Mouse (Mus musculus) thymus, adult 2 months (tissue): ENCODE measurements around the gene Ift140. TPM values are rescaled to one million over a fixed set of nuclear protein-coding genes. Genes with fewer than 3 reads are reported as not detected.
"Not testable (repeated sequence)": the region's sequence is repeated elsewhere in the genome, so short reads cannot be mapped to it uniquely, and the experiment has no call there.

Experiments used
- DNase-seq: peaks from one replicate; pipeline ENCODE4 v3.0.0; 2021
- H3K27ac ChIP-seq: fragments of 200-500 bp; 2 replicates; pipeline ENCODE4 v1.5.1; 2012; ENCODE audit warnings: low read length, control low read depth; ENCODE audit not compliant: control insufficient read depth, insufficient read depth
- H3K27me3 ChIP-seq: fragments of 200-500 bp; 2 replicates; pipeline ENCODE4 v1.6.1; 2012; ENCODE audit warnings: mild to moderate bottlenecking, low read length, moderate library complexity, mixed read lengths; ENCODE audit not compliant: control insufficient read depth, insufficient read depth
- H3K36me3 ChIP-seq: fragments of 200-500 bp; 2 replicates; pipeline ENCODE4 v1.6.1; 2012; ENCODE audit warnings: mild to moderate bottlenecking, low read length, moderate library complexity; ENCODE audit not compliant: control insufficient read depth, insufficient read depth
- H3K4me1 ChIP-seq: fragments of 200-500 bp; replicated peaks from 2 replicates; pipeline ENCODE4 v1.6.1; 2012; ENCODE audit warnings: low read length; ENCODE audit not compliant: control insufficient read depth, insufficient read depth
- H3K4me3 ChIP-seq: fragments of 200-500 bp; 2 replicates; pipeline ENCODE4 v1.5.1; 2012; ENCODE audit warnings: mild to moderate bottlenecking, low read length, control low read depth, moderate library complexity; ENCODE audit not compliant: control insufficient read depth, insufficient read depth
- CTCF ChIP-seq: fragments of 200-500 bp; IDR thresholded peaks from 2 replicates; pipeline ENCODE4 v1.5.1; 2012; ENCODE audit warnings: mild to moderate bottlenecking, control low read depth, low read length, moderate library complexity, borderline replicate concordance; ENCODE audit not compliant: control insufficient read depth, poor library complexity, insufficient read depth; ENCODE audit errors: extremely low read depth
- POLR2A ChIP-seq: fragments of 200-500 bp; IDR thresholded peaks from 2 replicates; pipeline ENCODE4 v1.6.1; 2012; ENCODE audit warnings: mild to moderate bottlenecking, low read length, control low read depth, moderate library complexity; ENCODE audit not compliant: control insufficient read depth, poor library complexity, insufficient read depth; ENCODE audit errors: extremely low read depth
- WGBS: fragments of 180-500 bp; shearing (Covaris S2); methylation state at CpG from one replicate; pipeline ENCODE4 v1.1.7; 2018; 5-methylcytosine and 5-hydroxymethylcytosine counted together
- polyA plus RNA-seq: library from polyadenylated mRNA; depleted of rRNA; stranded (reverse); fragments of >200 nt; gene quantifications from 2 replicates; pipeline ENCODE4 v1.2.3, GENCODE M21; 2012

The Ift140 gene
- polyA plus RNA-seq, 1 experiment = 17.0 TPM

DNA sequence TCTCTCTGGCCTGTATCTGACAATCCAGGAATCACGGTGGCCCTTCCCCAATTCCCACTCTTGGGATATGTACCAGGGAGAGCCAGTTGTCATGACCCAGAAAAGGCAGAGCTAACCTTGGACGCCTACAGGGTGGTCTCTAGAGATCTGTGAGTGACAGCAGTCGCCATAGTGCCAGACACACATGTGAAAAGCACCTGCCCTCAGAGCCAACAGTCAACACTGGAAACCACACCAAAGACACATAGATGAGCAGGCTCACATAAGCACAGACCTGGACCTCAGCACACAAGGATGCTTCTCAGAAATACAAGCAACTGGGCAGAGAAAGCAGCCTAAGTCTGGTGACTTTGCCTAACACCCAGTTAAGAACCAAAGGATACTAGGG lies 96.5 kb downstream of the Ift140 start:
- Histone ChIP-seq H3K27me3 (no peaks in the 10 kb centered on the region), H3K4me3 (no peak overlapping the region), H3K36me3 (no peaks in the 10 kb centered on the region), H3K4me1 (peaks cover 17% of the 10 kb centered on the region), H3K27ac (no peak overlapping the region)
- TF ChIP-seq POLR2A (no peak), CTCF (no peak)
- 47% methylated on average over 3 of the region's 3 CpGs for WGBS
- no peak for DNase-seq

DNA sequence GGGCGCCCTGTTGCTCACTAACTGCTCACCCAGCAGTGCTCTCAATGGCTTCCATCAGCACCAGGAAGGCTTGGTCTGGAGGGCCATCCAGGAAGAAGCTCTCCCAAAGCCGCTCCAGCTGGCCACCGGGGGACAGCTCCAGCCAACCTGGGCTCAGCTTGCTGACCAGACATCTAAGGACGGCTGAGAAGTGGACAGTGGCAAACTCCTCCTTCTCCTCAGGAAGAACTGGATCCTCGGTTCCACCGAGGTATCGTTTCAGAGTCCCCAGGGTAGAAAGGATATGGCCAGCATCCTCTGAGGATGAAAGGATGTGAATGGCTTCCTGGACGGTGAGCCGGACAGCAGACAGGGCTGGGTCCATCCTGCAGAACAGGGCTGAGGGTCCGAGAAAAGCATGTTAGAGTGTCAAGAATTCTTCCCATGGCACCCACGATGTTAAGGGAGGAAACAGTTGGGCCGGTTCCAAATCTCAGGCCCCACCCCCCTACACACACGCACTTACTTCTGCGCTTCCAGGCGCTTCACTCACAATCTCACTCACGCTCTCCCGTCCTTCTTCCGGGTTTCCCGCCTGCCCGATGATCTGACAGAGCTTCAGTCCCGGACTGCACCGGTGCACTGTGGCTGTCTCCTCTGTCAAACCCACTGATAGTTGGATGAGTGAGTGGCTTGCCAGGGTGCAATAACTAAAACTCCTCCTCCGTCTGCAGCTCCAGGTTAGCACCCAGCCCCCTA lies 99.2 kb downstream of the Ift140 start:
- Histone ChIP-seq H3K36me3 (no peaks in the 10 kb centered on the region), H3K4me3 (peak overlapping the region; percentile 58), H3K27ac (no peak overlapping the region), H3K4me1 (peaks cover 17% of the 10 kb centered on the region), H3K27me3 (no peaks in the 10 kb centered on the region)
- no peak for DNase-seq
- no peak for TF ChIP-seq POLR2A
- WGBS = 14% methylated on average over 23 of the region's 23 CpGs

DNA sequence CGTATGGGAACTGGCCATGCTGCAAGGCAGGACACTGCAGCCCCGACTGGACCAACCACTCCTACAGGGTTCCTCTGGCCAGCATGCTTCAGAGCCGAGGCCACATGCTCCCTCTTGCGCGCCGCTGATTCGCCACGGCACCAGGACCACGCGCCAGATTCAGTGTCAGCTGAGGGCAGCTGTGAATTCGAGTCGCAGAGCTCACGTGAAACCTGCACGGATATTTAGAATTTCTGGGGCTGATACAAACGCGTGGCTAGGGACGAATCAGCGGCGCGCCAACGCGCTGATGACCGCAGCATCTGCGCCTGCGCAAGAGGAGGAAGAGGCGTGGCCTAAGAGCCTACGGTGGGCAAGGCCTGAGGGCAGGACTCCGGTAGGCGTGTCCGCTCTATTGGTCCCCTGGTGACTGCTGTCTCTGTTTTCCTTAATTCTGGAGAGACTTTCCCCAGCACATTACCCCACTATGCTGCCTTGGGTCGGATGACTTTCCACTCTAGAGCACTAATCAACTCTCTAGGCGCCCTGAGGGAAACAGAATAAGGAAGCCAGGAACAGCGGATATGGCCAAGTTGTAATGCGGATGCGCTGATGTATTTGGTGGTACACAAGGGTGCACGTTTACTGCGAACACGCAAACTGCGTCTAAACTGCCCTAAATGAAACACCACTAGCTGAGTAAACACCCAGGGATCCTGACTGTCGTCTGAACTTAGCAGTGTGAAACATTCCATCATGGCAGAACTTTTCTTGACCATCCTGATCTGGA lies 100.0 kb downstream of the Ift140 start, which contains the start of gene Telo2:
TSS of gene Telo2 (minus strand) at position 304 of the 769 bp plus-strand sequence.
- Histone ChIP-seq H3K4me3 (peak within 1 kb of the TSS; percentile 58), H3K27ac (peak within 1 kb of the TSS; percentile 1; the same call in 1 of the 2 replicates), H3K4me1 (peaks cover 17% of the 10 kb centered on the region), H3K36me3 (no peaks in the 10 kb centered on the region), H3K27me3 (no peaks in the 10 kb centered on the region)
- DNase-seq = peak; percentile 91
- 6% methylated on average over 40 of the region's 40 CpGs for WGBS
- TF ChIP-seq CTCF (no peak; the same call in 1 of the 2 replicates), POLR2A (no peak)

DNA sequence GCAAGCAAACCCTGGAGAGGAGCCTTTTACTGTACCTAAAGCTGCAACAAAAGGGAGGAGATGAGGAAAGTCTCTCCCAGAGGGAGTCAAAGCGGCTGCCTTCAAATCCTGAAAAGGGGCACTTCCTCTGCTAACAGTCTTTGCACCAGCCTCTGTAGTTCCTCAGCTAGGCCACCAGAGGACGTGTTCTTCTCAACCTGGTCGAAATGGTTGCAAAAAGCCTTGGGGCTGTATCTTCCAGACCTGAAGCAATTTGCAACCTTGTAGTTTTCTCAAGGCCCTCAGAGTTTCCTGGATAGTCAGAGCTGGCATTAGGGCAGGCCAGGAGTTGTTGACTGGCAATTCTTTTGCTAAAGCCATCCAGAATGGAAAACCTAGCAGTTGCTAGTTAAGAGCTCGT lies 101.4 kb downstream of the Ift140 start:
- 47% methylated on average over 4 of the region's 4 CpGs for WGBS
- Histone ChIP-seq H3K27ac (no peak overlapping the region), H3K4me1 (peaks cover 15% of the 10 kb centered on the region), H3K27me3 (no peaks in the 10 kb centered on the region), H3K36me3 (no peaks in the 10 kb centered on the region), H3K4me3 (no peak overlapping the region)
- peak; percentile 34 for DNase-seq
- TF ChIP-seq CTCF (no peak), POLR2A (no peak)

DNA sequence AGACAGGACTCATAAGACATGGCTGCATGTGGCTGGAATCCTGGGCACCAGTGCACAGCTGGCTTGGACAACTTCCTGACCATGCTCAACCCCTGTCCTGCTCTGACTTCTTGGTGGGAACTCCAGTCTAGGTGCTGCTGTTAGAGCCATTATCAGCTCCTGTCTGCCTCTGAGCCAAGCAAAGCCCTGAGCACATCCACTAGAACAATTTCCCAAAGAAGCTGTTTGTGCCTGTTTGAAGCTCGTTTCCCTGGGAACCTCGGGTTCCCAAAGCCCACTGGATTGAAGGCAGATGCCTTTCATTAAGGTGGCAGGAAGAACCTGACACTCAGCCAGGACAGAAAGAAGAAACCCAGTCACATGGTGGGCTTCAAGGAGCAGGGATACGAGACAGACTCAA lies 104.5 kb downstream of the Ift140 start, which contains the start of gene Ptx4:
TSS of gene Ptx4 (plus strand) at position 355 of the 400 bp plus-strand sequence.
- no peaks in the 10 kb centered on the region for H3K36me3 ChIP-seq
- H3K4me3 ChIP-seq = no peak within 1 kb of the TSS
- H3K4me1 ChIP-seq = 0 out of 2 replicates have a peak, but pooled peaks cover 5% of the 10 kb centered on the region
- TF ChIP-seq CTCF (no peak), POLR2A (no peak)
- 39% methylated on average over 3 of the region's 3 CpGs for WGBS
- no peak for DNase-seq
- H3K27ac ChIP-seq = no peak within 1 kb of the TSS
- H3K27me3 ChIP-seq = no peaks in the 10 kb centered on the region

DNA sequence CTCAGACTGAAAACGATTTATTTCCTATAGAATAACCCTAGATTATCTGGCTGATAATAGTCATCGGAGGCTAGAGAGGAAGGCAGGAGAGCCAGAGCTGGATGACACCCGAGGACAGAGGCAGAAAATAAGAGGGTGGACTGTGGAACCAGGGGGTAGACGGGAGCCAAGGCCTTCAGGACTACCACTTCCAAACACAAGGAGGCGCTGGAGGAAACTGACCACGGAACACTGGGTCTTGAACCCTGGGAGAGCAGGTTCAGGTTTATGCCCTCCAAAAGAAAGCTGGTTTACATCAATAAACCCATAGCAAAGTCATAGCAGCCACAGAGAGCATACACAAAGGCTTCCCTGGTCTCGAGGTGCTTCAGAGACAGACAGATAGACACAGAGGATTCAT lies 108.1 kb downstream of the Ift140 start:
- Histone ChIP-seq H3K27me3 (no peaks in the 10 kb centered on the region), H3K27ac (no peak overlapping the region), H3K4me3 (no peak overlapping the region), H3K36me3 (no peaks in the 10 kb centered on the region), H3K4me1 (no peaks in the 10 kb centered on the region)
- 26% methylated on average over 7 of the region's 7 CpGs for WGBS
- DNase-seq = peak; percentile 51
- peak; percentile 41; the same call in 1 of the 2 replicates for TF ChIP-seq CTCF
- no peak for TF ChIP-seq POLR2A

DNA sequence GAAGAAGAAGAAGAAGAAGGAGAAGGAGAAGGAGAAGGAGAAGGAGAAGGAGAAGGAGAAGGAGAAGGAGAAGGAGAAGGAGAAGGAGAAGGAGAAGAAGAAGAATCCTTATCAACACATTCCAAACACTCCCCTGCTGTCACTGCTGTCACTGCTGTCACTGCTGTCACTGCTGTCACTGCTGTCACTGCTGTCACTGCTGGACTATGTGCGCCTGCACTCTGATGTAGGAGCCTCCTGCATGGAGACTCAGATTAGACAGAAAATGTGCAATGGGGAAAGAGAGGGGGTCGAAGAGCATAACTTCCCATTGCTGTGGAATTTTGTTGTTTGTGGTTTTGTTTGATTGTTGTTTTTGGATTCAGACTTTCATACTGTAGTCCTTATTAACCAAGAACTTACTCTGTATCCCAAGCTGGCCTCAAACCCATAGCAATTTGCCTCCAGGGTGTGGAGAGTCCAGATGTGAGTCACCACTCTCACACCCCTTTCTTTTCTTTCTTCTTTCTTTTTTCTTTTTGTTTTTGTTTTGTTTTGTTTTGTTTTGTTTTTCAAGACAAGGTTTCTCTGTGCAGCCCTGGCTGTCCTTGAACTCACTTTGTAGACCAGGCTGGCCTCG lies 109.7 kb downstream of the Ift140 start:
- 69% methylated on average over 3 of the region's 3 CpGs for WGBS
- not testable (repeated sequence) for H3K4me3 ChIP-seq, H3K36me3 ChIP-seq, H3K27ac ChIP-seq, DNase-seq, H3K27me3 ChIP-seq, H3K4me1 ChIP-seq
